Mouse (Mus musculus): ENCODE measurements at regions not wholly inside any gene's neighbourhood (a gene's known extent, or its start where the extent isn't known, plus 50 kb on each side); places are given as distances from the start of the nearest gene placed in this dataset.

- DNase-seq (ENCODE audit: extremely low read depth, insufficient read length, low spot score), result no peak
Measured at GRCm38 (mm10) chr6:81563192-81563591, 360.3 kb upstream of the Gcfc2 start.

DNA sequence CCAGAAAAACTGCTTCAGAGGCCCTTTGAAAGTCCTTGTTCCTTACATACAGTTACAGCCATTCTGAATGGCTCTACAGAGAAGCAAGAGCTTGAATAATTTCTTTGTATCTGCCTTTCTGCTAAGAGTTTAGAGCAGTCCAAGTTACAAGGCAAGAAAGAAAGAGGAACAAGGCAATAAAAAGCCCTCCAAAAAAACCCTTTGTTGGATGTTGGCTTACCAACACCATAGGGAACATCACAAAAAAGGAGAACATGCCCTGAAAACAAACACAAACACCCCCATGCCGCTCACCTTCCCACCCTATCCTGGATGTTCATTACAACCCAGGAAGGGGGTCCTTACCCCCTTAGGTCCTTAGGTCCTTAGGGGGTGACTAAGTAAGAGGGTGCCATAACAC lies 359.2 kb upstream of the Gcfc2 start:
- DNase-seq (ENCODE audit: extremely low read depth, insufficient read length, low spot score), result no peak

GRCm38 (mm10) chr6:81586441-81587117 lies 336.9 kb upstream of the Gcfc2 start:
- no peak for DNase-seq (ENCODE audit: extremely low read depth, insufficient read length, low spot score)

- no peak for DNase-seq (ENCODE audit: extremely low read depth, insufficient read length, low spot score)
Measured at GRCm38 (mm10) chr6:81589727-81590126, 333.7 kb upstream of the Gcfc2 start.

GRCm38 (mm10) chr6:81595926-81596325 lies 327.5 kb upstream of the Gcfc2 start:
- no peak for DNase-seq (ENCODE audit: extremely low read depth, insufficient read length, low spot score)

- no peak for DNase-seq (ENCODE audit: extremely low read depth, insufficient read length, low spot score)
Measured at GRCm38 (mm10) chr6:81608637-81609036, 314.8 kb upstream of the Gcfc2 start.

DNA sequence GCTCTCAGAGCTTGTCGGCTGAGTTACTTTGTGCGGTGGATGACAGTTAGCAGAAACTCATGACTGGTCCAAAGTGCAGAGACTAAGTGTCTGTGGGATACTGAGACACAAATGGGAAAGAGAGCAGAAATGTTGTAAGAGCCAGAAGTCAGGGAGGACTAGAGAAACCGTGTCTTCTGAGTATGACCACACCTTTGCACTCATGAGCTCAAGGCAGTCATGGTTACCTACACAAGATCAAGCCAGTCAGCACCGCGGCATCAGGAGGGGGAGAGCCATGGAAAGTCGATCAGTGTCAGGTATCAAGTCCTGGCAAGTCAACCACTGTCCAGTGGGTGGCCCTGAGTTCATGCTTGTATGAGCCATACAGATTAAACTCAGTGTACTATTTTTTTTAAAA lies 311.5 kb upstream of the Gcfc2 start:
- no peak for DNase-seq (ENCODE audit: extremely low read depth, insufficient read length, low spot score)

DNA sequence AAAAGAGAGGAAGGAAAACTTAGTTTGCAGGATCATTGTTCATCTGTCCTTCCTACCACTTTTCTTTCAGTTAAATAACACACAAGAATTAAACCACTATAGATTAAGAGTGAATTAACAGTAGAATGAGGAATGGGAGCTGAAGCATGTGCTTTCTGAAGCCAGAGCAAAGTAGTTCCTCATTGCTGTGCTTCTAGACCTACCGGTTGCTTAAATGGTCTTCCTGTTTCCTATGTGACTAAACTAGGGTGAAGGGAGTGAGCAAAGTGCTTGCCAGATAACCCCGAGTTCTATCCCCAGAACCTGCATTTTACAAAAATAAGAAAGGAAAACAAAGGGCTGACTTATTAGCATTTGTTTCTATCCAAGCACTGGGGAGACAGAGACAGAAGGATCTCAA lies 305.5 kb upstream of the Gcfc2 start:
- DNase-seq (ENCODE audit: extremely low read depth, insufficient read length, low spot score), result no peak

DNA sequence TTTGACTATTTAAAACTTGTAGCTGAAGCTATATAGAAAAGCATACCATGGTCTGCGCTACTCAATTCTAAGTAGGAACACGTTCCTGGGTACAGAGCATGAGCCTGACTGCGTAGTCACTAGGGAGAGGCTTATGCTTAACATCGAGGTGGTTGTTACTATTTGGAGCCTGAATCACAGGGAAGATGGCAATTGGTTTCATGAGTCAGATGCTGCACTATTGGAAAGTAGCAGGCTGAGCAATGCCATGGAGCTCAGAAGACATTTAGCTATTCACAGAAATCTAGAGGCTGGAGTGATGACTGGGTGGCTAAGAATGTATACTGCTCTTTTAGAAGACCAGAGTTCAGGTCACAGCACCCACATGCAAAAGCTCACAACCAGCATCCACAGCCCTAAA lies 302.4 kb upstream of the Gcfc2 start:
- DNase-seq (ENCODE audit: extremely low read depth, insufficient read length, low spot score), result no peak

DNA sequence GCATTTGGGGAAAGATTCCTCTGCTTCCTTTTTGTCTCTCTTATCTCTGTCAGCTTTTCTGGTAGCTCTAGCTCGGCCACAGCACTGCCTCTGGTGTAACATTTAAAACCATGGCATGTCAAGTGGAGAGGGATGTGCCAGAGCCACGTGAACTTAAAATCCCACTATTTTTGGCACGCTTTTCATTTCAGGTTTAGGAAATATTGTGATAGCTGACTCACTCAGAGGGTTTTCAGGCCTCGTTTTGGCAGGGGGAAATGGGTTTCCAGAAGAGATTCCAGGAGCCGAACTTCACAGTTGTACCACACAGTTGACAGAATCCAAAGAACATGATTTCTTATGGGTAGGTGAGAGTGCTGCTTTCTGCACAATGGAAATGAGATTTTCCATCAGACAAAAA lies 300.8 kb upstream of the Gcfc2 start:
- DNase-seq (ENCODE audit: extremely low read depth, insufficient read length, low spot score), result no peak

DNA sequence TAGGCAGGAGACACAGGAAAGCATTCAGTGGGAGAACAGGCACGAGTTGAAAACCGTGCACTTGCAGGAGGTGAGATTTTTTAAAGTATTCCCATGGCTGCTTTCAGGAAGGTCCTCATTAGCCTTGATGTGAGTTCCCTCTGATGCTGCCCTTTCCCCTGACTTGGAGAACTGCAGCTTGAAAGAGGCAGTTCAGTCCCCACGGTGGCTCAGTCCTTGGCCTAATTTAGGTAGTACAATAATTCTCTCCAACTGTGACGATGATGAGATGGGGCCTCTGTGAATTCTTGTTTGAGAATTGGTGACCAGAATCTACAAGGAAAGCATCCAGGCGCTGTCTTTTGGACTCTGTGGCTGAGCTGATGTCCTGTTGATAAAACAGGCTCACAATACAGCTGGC lies 298.5 kb upstream of the Gcfc2 start:
- no peak for DNase-seq (ENCODE audit: extremely low read depth, insufficient read length, low spot score)

DNA sequence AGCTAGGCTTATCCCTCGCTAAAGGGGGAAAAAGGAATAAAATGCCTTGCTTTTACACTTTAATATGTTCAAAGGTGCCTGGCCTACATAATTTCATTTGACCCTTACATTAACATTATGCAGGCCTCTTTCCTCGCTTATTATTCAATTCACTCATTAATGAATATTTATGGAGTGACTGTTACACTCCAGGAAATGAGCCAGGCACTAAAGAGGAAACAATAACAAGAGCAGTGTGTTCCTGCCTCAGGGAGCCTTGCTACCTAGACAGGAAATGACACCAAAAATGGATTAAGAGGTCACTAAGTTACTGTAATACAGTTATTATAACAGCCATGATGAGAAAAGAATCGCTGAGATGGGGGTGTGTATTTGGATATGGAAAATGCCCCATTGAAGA lies 289.9 kb upstream of the Gcfc2 start:
- DNase-seq (ENCODE audit: extremely low read depth, insufficient read length, low spot score), result no peak

- DNase-seq (ENCODE audit: extremely low read depth, insufficient read length, low spot score), result no peak
Measured at GRCm38 (mm10) chr6:81647615-81648375, 275.7 kb upstream of the Gcfc2 start.

- DNase-seq (ENCODE audit: extremely low read depth, insufficient read length, low spot score), result no peak
Measured at GRCm38 (mm10) chr6:81651856-81652255, 271.6 kb upstream of the Gcfc2 start.

DNA sequence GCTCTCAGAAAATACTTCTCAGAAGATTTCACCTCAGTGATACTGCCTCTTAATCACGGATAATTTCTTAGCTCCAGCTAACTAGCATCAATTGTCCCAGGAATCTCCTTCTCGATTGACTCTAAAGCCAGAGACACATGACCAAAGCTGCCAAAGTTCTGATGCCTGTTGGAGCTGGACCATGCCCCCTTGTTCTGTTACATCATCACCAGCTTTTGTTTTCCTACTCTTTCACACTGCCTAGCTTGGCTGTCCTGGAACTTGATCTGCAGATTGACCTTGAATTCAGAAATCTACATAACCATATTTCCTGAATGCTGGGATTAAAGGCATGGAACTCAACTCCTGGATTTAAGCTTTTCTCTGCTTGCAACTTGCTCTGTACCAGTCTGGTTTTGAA lies 268.3 kb upstream of the Gcfc2 start:
- no peak for DNase-seq (ENCODE audit: extremely low read depth, insufficient read length, low spot score)

- no peak for DNase-seq (ENCODE audit: extremely low read depth, insufficient read length, low spot score)
Measured at GRCm38 (mm10) chr6:81660478-81661395, 262.7 kb upstream of the Gcfc2 start.

DNA sequence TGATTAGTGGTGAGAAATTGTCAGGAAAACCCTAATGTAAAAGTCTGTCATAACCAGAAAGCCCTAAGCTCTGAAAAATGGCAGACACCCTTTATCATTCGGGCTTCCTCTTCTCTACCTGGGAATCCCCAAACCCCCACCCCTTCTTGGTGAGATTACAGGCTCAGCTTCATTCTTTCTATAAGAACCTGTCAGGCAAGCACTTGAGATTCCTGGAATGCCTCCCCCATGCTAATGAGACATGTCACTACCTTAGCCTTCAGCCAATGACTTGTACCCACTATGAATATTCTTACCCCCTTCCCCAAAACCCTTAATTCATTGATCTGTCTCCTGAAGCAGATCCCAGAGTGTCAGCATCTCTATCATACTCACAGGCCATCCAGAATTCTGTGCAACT lies 254.5 kb upstream of the Gcfc2 start:
- no peak for DNase-seq (ENCODE audit: extremely low read depth, insufficient read length, low spot score)

DNA sequence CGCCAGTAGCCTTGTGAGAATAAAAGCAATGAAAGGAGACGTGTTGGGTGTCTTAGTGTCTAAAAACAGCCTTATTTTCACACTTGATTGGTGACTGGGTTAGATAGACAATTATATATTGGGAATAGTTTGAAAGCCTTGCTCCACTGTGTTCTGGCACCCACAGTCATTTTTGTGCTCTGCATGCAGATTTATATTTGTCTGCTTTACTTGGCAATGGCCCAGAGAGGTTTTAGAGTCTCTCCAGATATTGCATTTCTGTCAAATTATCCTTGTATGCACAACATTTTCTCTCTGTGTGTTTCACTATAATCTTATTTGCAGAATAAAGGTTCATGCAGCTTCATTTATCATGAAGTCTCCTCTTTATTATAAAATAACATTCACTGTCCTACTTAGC lies 250.2 kb upstream of the Gcfc2 start:
- no peak for DNase-seq (ENCODE audit: extremely low read depth, insufficient read length, low spot score)

GRCm38 (mm10) chr6:81697284-81697683 lies 226.2 kb upstream of the Gcfc2 start:
- DNase-seq (ENCODE audit: extremely low read depth, insufficient read length, low spot score), result no peak

DNA sequence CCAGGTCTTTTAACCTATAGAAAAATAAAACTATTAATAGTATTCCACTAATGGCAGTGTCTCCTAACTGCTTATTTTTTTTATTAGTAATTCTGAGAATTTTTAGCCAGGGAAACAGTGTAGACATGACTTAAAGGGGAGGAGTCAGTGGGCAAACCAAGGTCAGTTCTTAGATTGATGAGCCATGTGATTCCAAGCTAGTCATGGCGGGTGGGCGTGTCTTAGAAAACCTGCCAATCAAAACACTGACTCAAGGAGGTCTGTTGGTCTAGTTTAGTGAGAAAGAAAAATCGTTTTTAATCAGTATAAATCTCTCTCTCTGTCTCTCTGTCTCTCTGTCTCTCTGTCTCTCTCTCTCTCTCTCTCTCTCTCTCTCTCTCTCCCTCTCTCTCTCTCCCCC lies 225.3 kb upstream of the Gcfc2 start:
- DNase-seq (ENCODE audit: extremely low read depth, insufficient read length, low spot score), result no peak

- no peak for DNase-seq (ENCODE audit: extremely low read depth, insufficient read length, low spot score)
Measured at GRCm38 (mm10) chr6:81714867-81715266, 208.6 kb upstream of the Gcfc2 start.
